Comparison of ENCODE assay signal across 9 mouse cellular contexts in the genomic region with DNA sequence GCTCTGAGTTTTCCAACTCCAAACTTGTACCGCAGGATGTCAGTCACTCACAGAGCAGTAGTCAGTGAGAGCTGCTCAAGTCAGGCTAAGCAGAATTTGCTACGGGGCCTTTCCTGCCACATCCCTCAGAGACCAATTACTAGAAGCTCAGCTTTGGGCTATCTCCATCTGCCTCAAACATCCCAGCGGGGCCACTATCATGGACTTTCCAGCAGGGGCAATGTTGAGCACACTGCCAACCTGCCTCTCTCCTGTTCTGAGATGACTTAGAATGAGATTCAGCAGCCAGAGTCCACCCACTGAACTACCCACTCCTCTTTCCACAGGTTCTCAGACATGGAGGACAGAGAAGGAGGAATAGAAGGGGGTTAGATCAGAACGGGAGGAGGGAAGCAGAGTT. TPM values are rescaled to one million over a fixed set of nuclear protein-coding genes. Genes with fewer than 3 reads are reported as not detected.
A peak's percentile ranks its signal among the peaks of the same experiment; 100 is the strongest.
DNase-seq lines count a peak whose midpoint lies in the region; ATAC-seq and TF ChIP-seq lines count a peak whose summit lies in the region.
"Had no signal": no experiment of that assay in that cellular context is flagged by ENCODE, and none has a peak within 500 bp of the region (broad histone marks: within the 10 kb centered on the region; RNA-seq: fewer than 3 reads in every experiment).

No protein-coding gene starts in this region.

- H3K27ac ChIP-seq in heart, adult 2 months = no peak overlapping the region
- H3K27ac ChIP-seq in liver, embryonic 11.5 days (ENCODE audit: low read depth, low read length) = no peak overlapping the region

- H3K36me3 ChIP-seq in heart, adult 2 months (ENCODE audit: control insufficient read depth, insufficient read depth, low read length) = no peaks in the 10 kb centered on the region
- H3K36me3 ChIP-seq in liver, embryonic 11.5 days (ENCODE audit: control insufficient read depth, insufficient read depth, low read length) = peaks cover 14% of the 10 kb centered on the region

- TF ChIP-seq EP300 in heart, adult 2 months (IDR thresholded peaks at IDR 0.05; ENCODE audit: insufficient read depth, low read depth, low read length) = no peak

- no peaks in the 10 kb centered on the region for H3K79me2 ChIP-seq in heart, adult 2 months (replicated peaks; ENCODE audit: control insufficient read depth, insufficient read depth, low read length)

- no peak for DNase-seq in heart, adult 2 months
- DNase-seq in heart, adult 9 months (ENCODE audit: low spot score in 2 of 2) = no peak
- DNase-seq in 3T3-L1 (ENCODE audit: low read depth, low spot score) (peak; percentile 66), MN1 (ENCODE audit: low spot score) (peak; percentile 42)
- DNase-seq in liver, embryonic 11.5 days (ENCODE audit: low spot score) = no peak
- no peak for DNase-seq in layer of hippocampus, postnatal 10 days (ENCODE audit: low spot score in 2 of 2)
- no peak for DNase-seq in right cerebral cortex, adult 2 months (ENCODE audit: low spot score in 2 of 2)
- DNase-seq in neural tube, embryonic 10.5 days (ENCODE audit: extremely low spot score, low spot score) = no peak
- DNase-seq: heart, adult 18-20 months had no signal

- intact Hi-C loops in heart, adult 2 months (cut with DNase I) = no loop called here

- no peak overlapping the region for H3K9ac ChIP-seq in heart, adult 2 months (ENCODE audit: low read depth, low read length)
- no peak overlapping the region for H3K9ac ChIP-seq in liver, embryonic 11.5 days (ENCODE audit: low read depth, low read length)

- H3K4me1 ChIP-seq in heart, adult 2 months (ENCODE audit: control insufficient read depth, insufficient read depth, low read length) = no peaks in the 10 kb centered on the region
- H3K4me1 ChIP-seq in liver, embryonic 11.5 days (replicated peaks; ENCODE audit: control insufficient read depth, insufficient read depth, low read length) = peaks cover 19% of the 10 kb centered on the region

- ATAC-seq in liver, embryonic 11.5 days (replicated peaks; ENCODE audit: low FRiP score) = 0 out of 2 replicates have a peak, but pooled peaks have one; percentile 30

- TF ChIP-seq POLR2A in heart, adult 2 months (IDR thresholded peaks at IDR 0.05; ENCODE audit: insufficient read depth, low read depth, low read length) = no peak

- H3K4me3 ChIP-seq in heart, adult 2 months = no peak overlapping the region
- H3K4me3 ChIP-seq in liver, embryonic 11.5 days (ENCODE audit: low read depth, low read length) = no peak overlapping the region

- TF ChIP-seq CTCF in heart, adult 2 months (IDR thresholded peaks at IDR 0.05) = peak; percentile 55

- H3K9me3 ChIP-seq in liver, embryonic 11.5 days (ENCODE audit: control insufficient read depth, low read length) = no peaks in the 10 kb centered on the region

- H3K4me2 ChIP-seq in liver, embryonic 11.5 days = no peak overlapping the region

- 64% methylated on average over 4 of the region's 4 CpGs for WGBS in heart, adult 2 months
- 62% methylated on average over 4 of the region's 4 CpGs for WGBS in liver, embryonic 11.5 days

- H3K27me3 ChIP-seq in heart, adult 2 months (ENCODE audit: control insufficient read depth, insufficient read depth, low read length) = no peaks in the 10 kb centered on the region
- no peaks in the 10 kb centered on the region for H3K27me3 ChIP-seq in liver, embryonic 11.5 days (replicated peaks; ENCODE audit: control insufficient read depth, insufficient read depth, low read length)

RNA-seq across cellular contexts. Expression of gene Wfikkn1, which starts 5.0 kb away (rescaled TPM):
- under 1 TPM; 0.50 to 0.82 TPM for total RNA-seq in heart, adult 2 months (2021)
- polyA plus RNA-seq in heart, adult 2 months (2012; rRNA removed) = 0.29 and 0.44 TPM in 2 replicates
- 2.1 and 2.4 TPM in 2 replicates for polyA plus RNA-seq in liver, embryonic 11.5 days (2014; fragmentation: Nextera tagmentation; extraction: Ambion mirVana)
- 1 to 10 TPM; 1.1 to 1.4 TPM for total RNA-seq in layer of hippocampus, postnatal 10 days (2021)

RNA-seq across cellular contexts. Expression of gene Mettl26, which starts 10.8 kb away (rescaled TPM):
- 10 to 100 TPM; 12.7 TPM for total RNA-seq in heart, adult 2 months (2021)
- polyA plus RNA-seq in heart, adult 2 months (2012; rRNA removed) = 24.8 and 30.5 TPM in 2 replicates
- polyA plus RNA-seq in liver, embryonic 11.5 days (2014; fragmentation: Nextera tagmentation; extraction: Ambion mirVana) = 70.7 and 74.5 TPM in 2 replicates
- 10 to 100 TPM; 31.7 to 32.7 TPM for total RNA-seq in layer of hippocampus, postnatal 10 days (2021)

RNA-seq across cellular contexts. Expression of gene Mcrip2, which starts 17.1 kb away (rescaled TPM):
- 100 to 1,000 TPM; 234 to 288 TPM for total RNA-seq in heart, adult 2 months (2021)
- polyA plus RNA-seq in heart, adult 2 months (2012; rRNA removed) = 189 and 254 TPM in 2 replicates
- polyA plus RNA-seq in liver, embryonic 11.5 days (2014; fragmentation: Nextera tagmentation; extraction: Ambion mirVana) = 96.5 and 110 TPM in 2 replicates
- total RNA-seq in layer of hippocampus, postnatal 10 days (2021) = 10 to 100 TPM; 30.6 to 32.6 TPM

RNA-seq across cellular contexts. Expression of gene Wdr90, which starts 24.3 kb away (rescaled TPM):
- 1 to 10 TPM; 1.2 to 1.3 TPM for total RNA-seq in heart, adult 2 months (2021)
- polyA plus RNA-seq in heart, adult 2 months (2012; rRNA removed) = 8.0 and 8.5 TPM in 2 replicates
- polyA plus RNA-seq in liver, embryonic 11.5 days (2014; fragmentation: Nextera tagmentation; extraction: Ambion mirVana) = 22.2 and 25.7 TPM in 2 replicates
- total RNA-seq in layer of hippocampus, postnatal 10 days (2021) = 10 to 100 TPM; 25.4 to 37.8 TPM

RNA-seq across cellular contexts. Expression of gene Rab40c, which starts 33.9 kb away (rescaled TPM):
- total RNA-seq in heart, adult 2 months (2021) = 10 to 100 TPM; 15.2 to 17.6 TPM
- polyA plus RNA-seq in heart, adult 2 months (2012; rRNA removed) = 20.5 and 33.8 TPM in 2 replicates
- 9.9 and 10.7 TPM in 2 replicates for polyA plus RNA-seq in liver, embryonic 11.5 days (2014; fragmentation: Nextera tagmentation; extraction: Ambion mirVana)
- 10 to 100 TPM; 41.9 to 49.9 TPM for total RNA-seq in layer of hippocampus, postnatal 10 days (2021)

Comparison
In these comparisons a context has a peak if more than half of its experiments do, and no peak if none do; other contexts are left out.
1. DNase-seq: peak in 3T3-L1 (single experiment) and MN1 (single experiment); none in heart, adult 2 months (0 of 2), heart, adult 9 months (0 of 2), liver, embryonic 11.5 days (single experiment), layer of hippocampus, postnatal 10 days (0 of 2), right cerebral cortex, adult 2 months (0 of 2) and neural tube, embryonic 10.5 days (single experiment).
2. RNA of gene Mcrip2, which starts 17.1 kb away (total RNA-seq): 234 to 288 TPM in heart, adult 2 months; 30.6 to 32.6 TPM in layer of hippocampus, postnatal 10 days; every median in the first group is over 4 times any median in the second.